Mouse (Mus musculus): ENCODE measurements around the gene Hoxb2. TPM values are rescaled to one million over a fixed set of nuclear protein-coding genes. Genes with fewer than 3 reads are reported as not detected.

The Hoxb2 gene
- polyA plus RNA-seq, 1 experiment from 2014 or later = 7.5 TPM

DNA sequence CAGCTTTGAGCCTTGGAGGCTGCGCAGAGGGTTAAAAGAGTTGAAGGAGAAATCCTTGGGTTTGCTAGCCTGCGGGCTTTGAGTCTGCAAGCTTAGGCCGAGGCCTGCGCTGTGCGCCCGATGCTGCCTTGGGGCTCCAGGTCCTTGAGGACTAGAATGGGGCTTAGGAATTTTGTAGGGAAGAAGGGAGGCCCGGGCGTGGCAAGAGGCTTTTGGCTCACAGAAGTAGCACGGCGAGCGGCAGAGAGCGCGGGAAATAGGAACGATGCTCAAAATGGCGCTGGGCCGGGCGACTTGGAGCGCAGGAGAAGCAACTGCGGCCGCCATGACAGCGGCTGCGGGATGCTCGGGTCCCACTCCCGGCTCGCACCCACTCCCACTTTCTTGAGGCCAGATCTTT, 4.1 kb downstream of the Hoxb2 start:
- H3K27me3 ChIP-seq (replicated peaks; ENCODE audit: control insufficient read depth, insufficient read depth, low read length) = peaks cover 94% of the 10 kb centered on the region
- H3K9me3 ChIP-seq (ENCODE audit: control insufficient read depth, low read length) = 0 out of 2 replicates have a peak, but pooled peaks cover under 1% of the 10 kb centered on the region
- peak overlapping the region; percentile 50 for H3K4me2 ChIP-seq (ENCODE audit: low read depth, low read length)
- H3K27ac ChIP-seq (replicated peaks; ENCODE audit: low read depth, low read length) = no peak overlapping the region; the same call in 1 of the 2 replicates
- ATAC-seq (ENCODE audit: low read depth) (no peak), DNase-seq (ENCODE audit: low spot score) (peak; percentile 41)
- peak overlapping the region; percentile 56; the same call in 1 of the 2 replicates for H3K9ac ChIP-seq (ENCODE audit: low read depth, low read length)
- H3K4me1 ChIP-seq (ENCODE audit: control insufficient read depth, insufficient read depth, low read length) = no peaks in the 10 kb centered on the region
- under 1% methylated on average over 25 of the region's 25 CpGs for WGBS
- peak overlapping the region; percentile 29 for H3K4me3 ChIP-seq (ENCODE audit: low read depth, low read length)
- H3K36me3 ChIP-seq (ENCODE audit: control insufficient read depth, insufficient read depth, low read length) = no peaks in the 10 kb centered on the region

- peak overlapping the region; percentile 56; the same call in 1 of the 2 replicates for H3K9ac ChIP-seq (ENCODE audit: low read depth, low read length)
- 0 out of 2 replicates have a peak, but pooled peaks cover 5% of the 10 kb centered on the region for H3K9me3 ChIP-seq (ENCODE audit: control insufficient read depth, low read length)
- H3K27ac ChIP-seq (replicated peaks; ENCODE audit: low read depth, low read length) = no peak overlapping the region; the same call in 1 of the 2 replicates
Observed at GRCm38 (mm10) chr11:96354801-96355311, 4.5 kb downstream of the Hoxb2 start.

GRCm38 (mm10) chr11:96363807-96364206, 13.5 kb downstream of the Hoxb2 start:
- H3K9me3 ChIP-seq (ENCODE audit: control insufficient read depth, low read length) = 0 out of 2 replicates have a peak, but pooled peaks cover 5% of the 10 kb centered on the region
- H3K27me3 ChIP-seq (replicated peaks; ENCODE audit: control insufficient read depth, insufficient read depth, low read length) = peaks cover 92% of the 10 kb centered on the region
- DNase-seq (ENCODE audit: low spot score) (no peak), ATAC-seq (ENCODE audit: low read depth) (no peak)
- no peaks in the 10 kb centered on the region for H3K36me3 ChIP-seq (ENCODE audit: control insufficient read depth, insufficient read depth, low read length)
- H3K4me2 ChIP-seq (ENCODE audit: low read depth, low read length) = no peak overlapping the region
- WGBS = 4% methylated on average over 5 of the region's 5 CpGs
- no peak overlapping the region for H3K27ac ChIP-seq (replicated peaks; ENCODE audit: low read depth, low read length)
- H3K4me1 ChIP-seq (ENCODE audit: control insufficient read depth, insufficient read depth, low read length) = no peaks in the 10 kb centered on the region
- H3K9ac ChIP-seq (ENCODE audit: low read depth, low read length) = no peak overlapping the region
- H3K4me3 ChIP-seq (ENCODE audit: low read depth, low read length) = no peak overlapping the region

More at GRCm38 (mm10) chr11:96354801-96355311, 4.5 kb downstream of the Hoxb2 start:
- DNase-seq (ENCODE audit: low spot score) (no peak), ATAC-seq (ENCODE audit: low read depth) (no peak)
- Histone ChIP-seq H3K4me2 (ENCODE audit: low read depth, low read length) (peak overlapping the region; percentile 50), H3K36me3 (ENCODE audit: control insufficient read depth, insufficient read depth, low read length) (no peaks in the 10 kb centered on the region), H3K4me3 (ENCODE audit: low read depth, low read length) (peak overlapping the region; percentile 29), H3K4me1 (ENCODE audit: control insufficient read depth, insufficient read depth, low read length) (no peaks in the 10 kb centered on the region), H3K27me3 (replicated peaks; ENCODE audit: control insufficient read depth, insufficient read depth, low read length) (peaks cover 94% of the 10 kb centered on the region)
- WGBS = 4% methylated on average over 9 of the region's 9 CpGs

GRCm38 (mm10) chr11:96365441-96366091, 15.2 kb downstream of the Hoxb2 start, which contains the start of gene Hoxb1:
Gene Hoxb1 (plus strand): TSS chr11:96365752.
- Histone ChIP-seq H3K9ac (ENCODE audit: low read depth, low read length) (no peak within 1 kb of the TSS), H3K4me1 (ENCODE audit: control insufficient read depth, insufficient read depth, low read length) (no peaks in the 10 kb centered on the region), H3K4me2 (ENCODE audit: low read depth, low read length) (peak within 1 kb of the TSS; percentile 24; the same call in 1 of the 2 replicates), H3K4me3 (ENCODE audit: low read depth, low read length) (no peak within 1 kb of the TSS), H3K9me3 (ENCODE audit: control insufficient read depth, low read length) (no peaks in the 10 kb centered on the region), H3K27me3 (replicated peaks; ENCODE audit: control insufficient read depth, insufficient read depth, low read length) (peaks cover 95% of the 10 kb centered on the region), H3K27ac (replicated peaks; ENCODE audit: low read depth, low read length) (no peak within 1 kb of the TSS), H3K36me3 (ENCODE audit: control insufficient read depth, insufficient read depth, low read length) (no peaks in the 10 kb centered on the region)
- DNase-seq (ENCODE audit: low spot score) = no peak
- ATAC-seq (ENCODE audit: low read depth) = no peak
- WGBS = 7% methylated on average over 25 of the region's 26 CpGs

- no peaks in the 10 kb centered on the region for H3K9me3 ChIP-seq (ENCODE audit: control insufficient read depth, low read length)
- no peaks in the 10 kb centered on the region for H3K36me3 ChIP-seq (ENCODE audit: control insufficient read depth, insufficient read depth, low read length)
- H3K4me1 ChIP-seq (ENCODE audit: control insufficient read depth, insufficient read depth, low read length) = no peaks in the 10 kb centered on the region
- 2% methylated on average over 44 of the region's 47 CpGs for WGBS
- no peak overlapping the region for H3K4me3 ChIP-seq (ENCODE audit: low read depth, low read length)
- ATAC-seq (ENCODE audit: low read depth) = 0 out of 2 replicates have a peak, but pooled peaks have one; percentile 22
- H3K9ac ChIP-seq (ENCODE audit: low read depth, low read length) = no peak overlapping the region
- DNase-seq (ENCODE audit: low spot score) = peak; percentile 47
- H3K27me3 ChIP-seq (replicated peaks; ENCODE audit: control insufficient read depth, insufficient read depth, low read length) = peaks cover 97% of the 10 kb centered on the region
- H3K27ac ChIP-seq (replicated peaks; ENCODE audit: low read depth, low read length) = no peak overlapping the region
- peak overlapping the region; percentile 24; the same call in 1 of the 2 replicates for H3K4me2 ChIP-seq (ENCODE audit: low read depth, low read length)
Observed at GRCm38 (mm10) chr11:96366092-96367041, 16.0 kb downstream of the Hoxb2 start.

GRCm38 (mm10) chr11:96367141-96367540, 16.8 kb downstream of the Hoxb2 start:
- 16% methylated on average over 6 of the region's 6 CpGs for WGBS
- ATAC-seq (ENCODE audit: low read depth) = no peak
- H3K4me2 ChIP-seq (ENCODE audit: low read depth, low read length) = no peak overlapping the region

DNA sequence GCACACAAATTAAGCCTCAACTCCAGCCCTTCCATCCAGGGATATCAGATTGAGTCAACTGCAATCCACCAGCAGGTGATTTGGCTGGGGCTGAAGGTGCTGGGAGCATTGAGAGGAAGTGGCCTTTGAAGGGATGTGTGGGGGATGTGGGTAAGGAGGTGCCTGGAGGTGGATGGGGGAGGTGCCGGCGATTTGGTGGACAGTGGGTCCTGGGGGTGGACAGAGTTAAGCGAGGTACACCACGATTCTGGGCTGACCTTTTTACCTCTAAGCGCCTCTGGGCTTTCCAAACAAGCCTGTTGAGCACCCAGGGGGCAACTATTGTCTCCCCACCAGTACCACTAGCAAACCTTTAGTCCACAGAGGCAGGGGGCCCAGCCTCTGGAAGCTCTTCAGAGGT, 18.4 kb downstream of the Hoxb2 start:
- no peak overlapping the region for H3K9ac ChIP-seq (ENCODE audit: low read depth, low read length)
- 21% methylated on average over 5 of the region's 5 CpGs for WGBS
- H3K4me3 ChIP-seq (ENCODE audit: low read depth, low read length) = no peak overlapping the region
- DNase-seq (ENCODE audit: low spot score) (no peak), ATAC-seq (ENCODE audit: low read depth) (no peak)
- H3K9me3 ChIP-seq (ENCODE audit: control insufficient read depth, low read length) = no peaks in the 10 kb centered on the region
- H3K4me2 ChIP-seq (ENCODE audit: low read depth, low read length) = no peak overlapping the region
- H3K27me3 ChIP-seq (replicated peaks; ENCODE audit: control insufficient read depth, insufficient read depth, low read length) = peaks cover 99% of the 10 kb centered on the region
- H3K4me1 ChIP-seq (ENCODE audit: control insufficient read depth, insufficient read depth, low read length) = no peaks in the 10 kb centered on the region
- no peak overlapping the region for H3K27ac ChIP-seq (replicated peaks; ENCODE audit: low read depth, low read length)
- H3K36me3 ChIP-seq (ENCODE audit: control insufficient read depth, insufficient read depth, low read length) = no peaks in the 10 kb centered on the region

More at GRCm38 (mm10) chr11:96367141-96367540, 16.8 kb downstream of the Hoxb2 start:
- no peak overlapping the region for H3K4me3 ChIP-seq (ENCODE audit: low read depth, low read length)
- no peaks in the 10 kb centered on the region for H3K36me3 ChIP-seq (ENCODE audit: control insufficient read depth, insufficient read depth, low read length)
- H3K27me3 ChIP-seq (replicated peaks; ENCODE audit: control insufficient read depth, insufficient read depth, low read length) = peaks cover 97% of the 10 kb centered on the region
- H3K27ac ChIP-seq (replicated peaks; ENCODE audit: low read depth, low read length) = no peak overlapping the region
- no peaks in the 10 kb centered on the region for H3K4me1 ChIP-seq (ENCODE audit: control insufficient read depth, insufficient read depth, low read length)
- no peak overlapping the region for H3K9ac ChIP-seq (ENCODE audit: low read depth, low read length)
- DNase-seq (ENCODE audit: low spot score) = no peak
- no peaks in the 10 kb centered on the region for H3K9me3 ChIP-seq (ENCODE audit: control insufficient read depth, low read length)

DNA sequence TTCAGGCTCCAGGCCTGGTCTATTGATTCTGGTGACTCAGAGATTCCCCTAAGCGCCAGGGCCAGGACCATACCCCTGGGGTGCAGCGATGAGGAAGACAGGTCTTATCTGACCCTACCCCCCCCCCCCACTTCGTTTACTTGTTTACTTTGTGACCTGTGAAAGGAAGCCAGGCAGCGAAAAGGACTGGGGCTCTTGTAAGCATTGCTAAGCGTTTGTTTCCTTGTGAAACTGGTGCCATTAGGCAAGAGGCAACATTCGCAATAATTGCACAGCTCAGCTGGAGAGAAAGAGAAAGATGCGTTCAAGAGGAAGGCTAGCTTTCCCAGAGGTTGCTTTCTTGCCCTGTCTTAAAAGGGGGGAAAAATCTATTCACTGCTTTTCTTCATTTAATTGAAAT, 18.8 kb downstream of the Hoxb2 start:
- H3K9ac ChIP-seq (ENCODE audit: low read depth, low read length) = no peak overlapping the region
- H3K27ac ChIP-seq (replicated peaks; ENCODE audit: low read depth, low read length) = no peak overlapping the region
- H3K4me1 ChIP-seq (ENCODE audit: control insufficient read depth, insufficient read depth, low read length) = no peaks in the 10 kb centered on the region
- ATAC-seq (ENCODE audit: low read depth) (no peak), DNase-seq (ENCODE audit: low spot score) (no peak)
- H3K36me3 ChIP-seq (ENCODE audit: control insufficient read depth, insufficient read depth, low read length) = no peaks in the 10 kb centered on the region
- H3K27me3 ChIP-seq (replicated peaks; ENCODE audit: control insufficient read depth, insufficient read depth, low read length) = peaks cover 99% of the 10 kb centered on the region
- H3K4me3 ChIP-seq (ENCODE audit: low read depth, low read length) = no peak overlapping the region
- WGBS = 19% methylated on average over 7 of the region's 7 CpGs
- H3K9me3 ChIP-seq (ENCODE audit: control insufficient read depth, low read length) = no peaks in the 10 kb centered on the region
- H3K4me2 ChIP-seq (ENCODE audit: low read depth, low read length) = no peak overlapping the region

All from embryonic facial prominence, embryonic 14.5 days (tissue).